Mouse (Mus musculus) lung, embryonic 16.5 days (tissue): ENCODE results near the gene Atp4a. TPM values are rescaled to one million over a fixed set of nuclear protein-coding genes. Genes with fewer than 3 reads are reported as not detected.

Source experiments
- ATAC-seq: fragments of 200-750 bp; cut with Nextera tagmentation; 2 replicates; pipeline ENCODE4 v1.8.0; 2017; ENCODE audit warnings: low read depth, mild to moderate bottlenecking, moderate library complexity
- H3K27ac ChIP-seq: fragments of 300-500 bp; sonication (generic); 2 replicates; pipeline ENCODE4 v1.5.1; 2014; ENCODE audit warnings: mild to moderate bottlenecking, control low read depth, low read length
- H3K27me3 ChIP-seq: fragments of 300-500 bp; sonication (generic); 2 replicates; pipeline ENCODE4 v1.6.1; 2014; ENCODE audit warnings: low read depth, low read length, mixed read lengths; ENCODE audit not compliant: control insufficient read depth, insufficient read depth
- H3K36me3 ChIP-seq: fragments of 300-500 bp; sonication (generic); 2 replicates; pipeline ENCODE4 v1.6.1; 2014; ENCODE audit warnings: low read length; ENCODE audit not compliant: control insufficient read depth, insufficient read depth
- H3K4me1 ChIP-seq: fragments of 300-500 bp; sonication (generic); replicated peaks from 2 replicates; pipeline ENCODE4 v1.6.1; 2014; ENCODE audit warnings: low read length, mixed read lengths; ENCODE audit not compliant: control insufficient read depth, insufficient read depth
- H3K4me2 ChIP-seq: fragments of 300-500 bp; sonication (generic); 2 replicates; pipeline ENCODE4 v1.6.1; 2014; ENCODE audit warnings: low read depth, low read length, control low read depth
- H3K4me3 ChIP-seq: fragments of 300-500 bp; sonication (generic); 2 replicates; pipeline ENCODE4 v1.5.1; 2014; ENCODE audit warnings: mild to moderate bottlenecking, low read length, control low read depth
- H3K9ac ChIP-seq: fragments of 300-500 bp; sonication (generic); 2 replicates; pipeline ENCODE4 v1.6.1; 2014; ENCODE audit warnings: low read length, control low read depth
- H3K9me3 ChIP-seq: fragments of 300-500 bp; sonication (generic); 2 replicates; pipeline ENCODE4 v1.6.1; 2016; ENCODE audit warnings: low read length; ENCODE audit not compliant: control insufficient read depth
- WGBS: fragments of 180-500 bp; shearing (Covaris S2); extraction: QIAGEN DNeasy Blood & Tissue Kit; methylation state at CpG from one replicate; pipeline ENCODE4 v1.1.7; 2014; 5-methylcytosine and 5-hydroxymethylcytosine counted together
- polyA plus RNA-seq: library from polyadenylated mRNA; unstranded; fragments of >200 nt; fragmentation: Nextera tagmentation; extraction: Ambion mirVana; gene quantifications from 2 replicates; pipeline ENCODE4 v1.2.1, GENCODE M21; 2015

Atp4a gene
- polyA plus RNA-seq, 1 experiment from 2014 or later: 0.10 TPM

GRCm38 (mm10) chr7:30698101-30698500, 13.9 kb upstream of the Atp4a start:
- Histone ChIP-seq H3K4me1 (peaks cover 10% of the 10 kb centered on the region), H3K9ac (no peak overlapping the region), H3K4me3 (no peak overlapping the region), H3K36me3 (no peaks in the 10 kb centered on the region), H3K27me3 (no peaks in the 10 kb centered on the region), H3K4me2 (no peak overlapping the region), H3K27ac (peak overlapping the region; percentile 31; the same call in 1 of the 2 replicates), H3K9me3 (no peaks in the 10 kb centered on the region)
- ATAC-seq: no peak
- WGBS: 44% methylated on average over 5 of the region's 5 CpGs

- H3K27me3 ChIP-seq: no peaks in the 10 kb centered on the region
- no peaks in the 10 kb centered on the region for H3K9me3 ChIP-seq
- H3K9ac ChIP-seq: no peak within 1 kb of the TSS
- H3K4me3 ChIP-seq: no peak within 1 kb of the TSS
- H3K27ac ChIP-seq: peak within 1 kb of the TSS; percentile 31; the same call in 1 of the 2 replicates
- ATAC-seq: peak; percentile 31; the same call in 1 of the 2 replicates
- H3K36me3 ChIP-seq: no peaks in the 10 kb centered on the region
- H3K4me2 ChIP-seq: no peak within 1 kb of the TSS
- WGBS: 39% methylated on average over 9 of the region's 9 CpGs
- H3K4me1 ChIP-seq: peaks cover 10% of the 10 kb centered on the region
Measured at GRCm38 (mm10) chr7:30698589-30698988, 13.4 kb upstream of the Atp4a start, which contains the start of gene 2200002J24Rik. Gene 2200002J24Rik (plus strand): TSS chr7:30698926.

GRCm38 (mm10) chr7:30706214-30706882, 5.7 kb upstream of the Atp4a start:
- H3K36me3 ChIP-seq: no peaks in the 10 kb centered on the region
- H3K27me3 ChIP-seq: no peaks in the 10 kb centered on the region
- no peaks in the 10 kb centered on the region for H3K9me3 ChIP-seq
- no peak for ATAC-seq
- no peaks in the 10 kb centered on the region; the same call in 1 of the 2 replicates for H3K4me1 ChIP-seq
- H3K4me2 ChIP-seq: no peak overlapping the region
- H3K9ac ChIP-seq: no peak overlapping the region
- WGBS: 38% methylated on average over 8 of the region's 8 CpGs
- no peak overlapping the region for H3K27ac ChIP-seq
- no peak overlapping the region for H3K4me3 ChIP-seq

- no peak overlapping the region for H3K4me3 ChIP-seq
- H3K4me1 ChIP-seq: no peaks in the 10 kb centered on the region; the same call in 1 of the 2 replicates
- no peak overlapping the region for H3K9ac ChIP-seq
- no peaks in the 10 kb centered on the region for H3K27me3 ChIP-seq
- no peaks in the 10 kb centered on the region for H3K9me3 ChIP-seq
- no peak for ATAC-seq
- no peak overlapping the region for H3K4me2 ChIP-seq
- WGBS: 67% methylated on average over 1 of the region's 1 CpGs
- no peaks in the 10 kb centered on the region for H3K36me3 ChIP-seq
- H3K27ac ChIP-seq: no peak overlapping the region
Measured at GRCm38 (mm10) chr7:30707441-30707840, 4.6 kb upstream of the Atp4a start.

GRCm38 (mm10) chr7:30717006-30717715, 5.2 kb downstream of the Atp4a start:
- peak; percentile 93 for ATAC-seq
- WGBS: 2% methylated on average over 43 of the region's 43 CpGs
- H3K4me3 ChIP-seq: peak overlapping the region; percentile 38
- peaks cover 16% of the 10 kb centered on the region for H3K27me3 ChIP-seq
- H3K9ac ChIP-seq: peak overlapping the region; percentile 22; the same call in 1 of the 2 replicates
- peak overlapping the region; percentile 52 for H3K4me2 ChIP-seq
- peaks cover 2% of the 10 kb centered on the region; the same call in 1 of the 2 replicates for H3K4me1 ChIP-seq
- no peak overlapping the region for H3K27ac ChIP-seq
- H3K9me3 ChIP-seq: no peaks in the 10 kb centered on the region
- no peaks in the 10 kb centered on the region for H3K36me3 ChIP-seq

- H3K4me1 ChIP-seq: peaks cover 2% of the 10 kb centered on the region; the same call in 1 of the 2 replicates
- H3K9me3 ChIP-seq: no peaks in the 10 kb centered on the region
- peak overlapping the region; percentile 38 for H3K4me3 ChIP-seq
- H3K27me3 ChIP-seq: peaks cover 16% of the 10 kb centered on the region
- peak overlapping the region; percentile 22; the same call in 1 of the 2 replicates for H3K9ac ChIP-seq
- H3K36me3 ChIP-seq: no peaks in the 10 kb centered on the region
- 12% methylated on average over 14 of the region's 14 CpGs for WGBS
- H3K4me2 ChIP-seq: peak overlapping the region; percentile 52
- no peak overlapping the region for H3K27ac ChIP-seq
- ATAC-seq: no peak
Measured at GRCm38 (mm10) chr7:30717716-30718046, 5.7 kb downstream of the Atp4a start.

- Histone ChIP-seq H3K27ac (no peak overlapping the region), H3K27me3 (peaks cover 16% of the 10 kb centered on the region)
- WGBS: 86% methylated on average over 5 of the region's 5 CpGs
Measured at GRCm38 (mm10) chr7:30719669-30720068, 7.7 kb downstream of the Atp4a start.

GRCm38 (mm10) chr7:30721286-30721685, 9.3 kb downstream of the Atp4a start:
- H3K27ac ChIP-seq: no peak overlapping the region
- peaks cover 11% of the 10 kb centered on the region for H3K27me3 ChIP-seq
- ATAC-seq: no peak
- WGBS: 84% methylated on average over 7 of the region's 7 CpGs
- no peak overlapping the region for H3K4me3 ChIP-seq
- no peaks in the 10 kb centered on the region for H3K36me3 ChIP-seq
- peaks cover 2% of the 10 kb centered on the region; the same call in 1 of the 2 replicates for H3K4me1 ChIP-seq
- H3K9me3 ChIP-seq: no peaks in the 10 kb centered on the region
- H3K4me2 ChIP-seq: no peak overlapping the region
- no peak overlapping the region for H3K9ac ChIP-seq

More at GRCm38 (mm10) chr7:30719669-30720068, 7.7 kb downstream of the Atp4a start:
- H3K4me1 ChIP-seq: peaks cover 2% of the 10 kb centered on the region; the same call in 1 of the 2 replicates
- no peaks in the 10 kb centered on the region for H3K9me3 ChIP-seq
- no peaks in the 10 kb centered on the region for H3K36me3 ChIP-seq
- H3K4me3 ChIP-seq: no peak overlapping the region
- no peak overlapping the region for H3K4me2 ChIP-seq
- no peak for ATAC-seq
- H3K9ac ChIP-seq: no peak overlapping the region

GRCm38 (mm10) chr7:30723274-30723953, 11.4 kb downstream of the Atp4a start:
- H3K4me1 ChIP-seq: peaks cover 2% of the 10 kb centered on the region; the same call in 1 of the 2 replicates
- ATAC-seq: no peak
- H3K4me2 ChIP-seq: no peak overlapping the region
- WGBS: 48% methylated on average over 6 of the region's 6 CpGs
- H3K4me3 ChIP-seq: no peak overlapping the region
- H3K9me3 ChIP-seq: no peaks in the 10 kb centered on the region
- H3K9ac ChIP-seq: no peak overlapping the region
- H3K27ac ChIP-seq: no peak overlapping the region
- no peaks in the 10 kb centered on the region; the same call in 1 of the 2 replicates for H3K36me3 ChIP-seq
- no peaks in the 10 kb centered on the region for H3K27me3 ChIP-seq
